Mouse (Mus musculus) olfactory bulb, adult 2 months (tissue): ENCODE data around the gene Olfr248.

Source experiments
- CTCF ChIP-seq: fragments of 200-500 bp; IDR thresholded peaks from 2 replicates; pipeline ENCODE4 v1.5.1; 2012; ENCODE audit warnings: low read depth, mild to moderate bottlenecking, low read length, moderate library complexity; ENCODE audit not compliant: insufficient read depth
- POLR2A ChIP-seq: fragments of 200-500 bp; IDR thresholded peaks from 2 replicates; pipeline ENCODE4 v1.6.1; 2012; ENCODE audit warnings: mild to moderate bottlenecking, low read depth, low read length, moderate library complexity; ENCODE audit not compliant: insufficient read depth

- no peak for TF ChIP-seq POLR2A
- TF ChIP-seq CTCF: no peak
Observed at GRCm38 (mm10) chr1:174434121-174434520, 43.3 kb downstream of the Olfr248 start.
